Mouse (Mus musculus) embryo, embryonic 11 days (tissue): Measurements from ENCODE around the gene Dazap2.
"Not testable (repeated sequence)": the region's sequence is repeated elsewhere in the genome, so short reads cannot be mapped to it uniquely, and the experiment has no call there.

ENCODE experiments used
- DNase-seq: peaks from one replicate; pipeline ENCODE4 v3.0.0-alpha.2; 2015

The Dazap2 gene

GRCm38 (mm10) chr15:100612432-100612831, 2.7 kb upstream of the Dazap2 start:
- no peak for DNase-seq

GRCm38 (mm10) chr15:100613584-100613983, 1.6 kb upstream of the Dazap2 start:
- DNase-seq, result peak; percentile 86

GRCm38 (mm10) chr15:100614218-100614995, 742 bp upstream of the Dazap2 start:
- DNase-seq, result peak; percentile 34

- peak; percentile 95 for DNase-seq
These were observed 674 bp downstream of the Dazap2 start for GRCm38 (mm10) chr15:100615825-100616220.

GRCm38 (mm10) chr15:100616221-100616620, 1.1 kb downstream of the Dazap2 start:
- DNase-seq, result no peak

GRCm38 (mm10) chr15:100619200-100619599, 4.1 kb downstream of the Dazap2 start:
- no peak for DNase-seq

GRCm38 (mm10) chr15:100621671-100622070, 6.5 kb downstream of the Dazap2 start:
- DNase-seq, result not testable (repeated sequence)

GRCm38 (mm10) chr15:100622164-100622563, 7.0 kb downstream of the Dazap2 start:
- DNase-seq, result no peak

- DNase-seq, result no peak
These were observed 8.6 kb downstream of the Dazap2 start for GRCm38 (mm10) chr15:100623754-100624153.

GRCm38 (mm10) chr15:100624435-100624834, 9.3 kb downstream of the Dazap2 start:
- no peak for DNase-seq

- no peak for DNase-seq
These were observed 12.1 kb downstream of the Dazap2 start for GRCm38 (mm10) chr15:100627287-100627686.

- peak; percentile 37 for DNase-seq
These were observed 12.7 kb downstream of the Dazap2 start for GRCm38 (mm10) chr15:100627774-100628370.

- no peak for DNase-seq
These were observed 13.6 kb downstream of the Dazap2 start for GRCm38 (mm10) chr15:100628797-100629196.

GRCm38 (mm10) chr15:100630126-100630525, 15.0 kb downstream of the Dazap2 start:
- DNase-seq, result no peak

GRCm38 (mm10) chr15:100631454-100632170, 16.5 kb downstream of the Dazap2 start:
- DNase-seq, result no peak

- no peak for DNase-seq
These were observed 17.2 kb downstream of the Dazap2 start for GRCm38 (mm10) chr15:100632323-100632722.

- DNase-seq, result no peak
These were observed 18.2 kb downstream of the Dazap2 start for GRCm38 (mm10) chr15:100633341-100633740.

- DNase-seq, result no peak
These were observed 20.1 kb downstream of the Dazap2 start for GRCm38 (mm10) chr15:100635239-100635638.

- no peak for DNase-seq
These were observed 20.9 kb downstream of the Dazap2 start for GRCm38 (mm10) chr15:100635851-100636645.

GRCm38 (mm10) chr15:100636700-100637501, 21.8 kb downstream of the Dazap2 start, which contains the start of gene Smagp:
Gene Smagp (minus strand): TSS chr15:100636940.
- peak; percentile 56 for DNase-seq

- DNase-seq, result peak; percentile 36
These were observed 22.5 kb downstream of the Dazap2 start for GRCm38 (mm10) chr15:100637661-100638060.
